Mouse (Mus musculus) erythroid progenitor cell, adult 5-6 weeks (primary cell): ENCODE measurements at regions not wholly inside any gene's neighbourhood (a gene's known extent, or its start where the extent isn't known, plus 50 kb on each side); places are given as distances from the start of the nearest gene placed in this dataset.
"Not testable (repeated sequence)": the region's sequence is repeated elsewhere in the genome, so short reads cannot be mapped to it uniquely, and the experiment has no call there.

Experiments
- ATAC-seq: replicated peaks from 2 replicates; pipeline ENCODE4 v1.8.0; 2016; ENCODE audit warnings: moderate number of reproducible peaks, mild to moderate bottlenecking, moderate TSS enrichment, inconsistent platforms; ENCODE audit not compliant: poor library complexity, low FRiP score, severe bottlenecking

DNA sequence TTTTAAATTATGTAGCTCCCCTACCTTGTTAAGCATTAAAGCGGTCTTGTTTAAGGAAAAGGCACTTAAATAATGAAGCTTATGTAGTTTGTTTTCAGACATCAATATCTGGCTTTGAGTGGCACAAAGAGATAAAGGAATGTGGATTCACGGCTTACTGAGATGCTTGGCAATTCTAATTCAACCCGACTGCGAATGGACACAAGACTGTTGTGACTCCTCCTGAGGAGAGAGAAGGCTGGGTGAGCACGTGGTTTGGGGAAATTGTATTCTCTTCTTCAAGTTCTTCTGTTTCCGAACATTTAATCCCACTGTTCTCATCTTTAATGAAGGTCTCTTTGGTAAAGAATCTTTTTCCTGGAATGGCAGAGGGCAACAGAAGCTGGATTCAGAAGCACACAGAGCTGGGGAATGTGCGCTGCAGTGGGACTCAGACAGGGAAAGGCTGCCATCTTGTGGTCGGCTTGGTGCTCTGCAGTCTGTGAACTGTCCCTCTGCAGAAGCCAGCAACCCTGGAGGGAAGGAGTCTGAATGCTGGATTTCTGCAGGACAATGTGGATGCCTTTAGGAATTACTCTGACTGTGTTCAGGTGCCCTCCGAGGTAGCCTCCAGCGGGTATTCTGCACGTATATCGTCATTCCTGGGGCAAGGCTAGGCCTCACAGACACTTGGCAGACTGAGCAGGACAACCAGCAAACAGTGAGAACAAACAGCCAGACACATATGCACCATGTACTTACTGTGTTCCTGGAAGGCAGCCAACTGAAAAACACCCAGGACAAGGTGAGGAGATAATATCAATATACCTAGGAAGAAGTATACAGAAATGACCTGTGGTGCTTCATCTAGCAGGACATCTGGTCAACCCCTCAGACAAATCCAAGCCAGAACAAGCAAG lies 54.0 kb upstream of the Pax1 start:
- peak; percentile 57 for ATAC-seq

- ATAC-seq, result no peak
Observed at GRCm38 (mm10) chr2:147306728-147307127, 55.0 kb upstream of the Pax1 start.

GRCm38 (mm10) chr2:147305262-147305661 lies 56.5 kb upstream of the Pax1 start:
- no peak for ATAC-seq

DNA sequence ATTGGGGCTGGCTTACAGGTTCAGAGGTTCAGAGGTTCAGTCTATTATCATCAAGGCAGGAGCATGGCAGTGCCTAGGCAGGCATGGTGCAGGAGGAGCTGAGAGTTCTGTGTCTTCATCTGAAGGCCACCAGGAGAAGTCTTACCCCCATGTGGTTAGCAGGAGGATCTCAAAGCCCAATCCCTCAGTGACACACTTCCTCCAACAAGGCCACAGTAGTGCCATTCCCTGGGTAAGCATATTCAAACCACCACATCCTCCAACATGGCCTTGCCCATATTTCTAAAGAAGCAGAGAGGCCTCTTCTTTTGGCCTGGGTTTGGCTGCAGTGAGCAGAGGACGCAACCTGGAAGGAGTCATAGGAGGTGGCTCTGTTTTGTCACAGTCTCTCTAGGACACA lies 61.2 kb upstream of the Pax1 start:
- ATAC-seq, result no peak

DNA sequence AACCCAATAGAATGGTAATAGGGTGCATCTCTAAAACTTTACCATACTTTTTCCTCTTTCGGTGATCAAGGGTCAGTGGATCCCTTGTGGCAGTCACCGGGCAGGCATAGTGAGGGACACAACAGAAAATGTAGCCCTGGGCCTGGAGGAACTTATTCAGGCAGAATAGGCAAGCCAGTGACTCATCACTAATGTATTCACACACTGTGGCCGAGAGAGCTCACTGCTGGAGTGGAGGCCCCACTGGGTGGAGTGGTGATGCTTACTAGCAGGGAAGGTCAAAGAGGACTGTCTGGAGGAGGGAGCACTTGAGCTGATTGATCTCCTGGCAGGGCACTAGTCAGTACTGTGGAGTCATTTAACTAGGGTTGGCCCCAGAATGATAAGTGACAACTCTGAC lies 62.4 kb upstream of the Pax1 start:
- ATAC-seq, result no peak

GRCm38 (mm10) chr2:147298499-147298896 lies 63.2 kb upstream of the Pax1 start:
- ATAC-seq, result no peak

DNA sequence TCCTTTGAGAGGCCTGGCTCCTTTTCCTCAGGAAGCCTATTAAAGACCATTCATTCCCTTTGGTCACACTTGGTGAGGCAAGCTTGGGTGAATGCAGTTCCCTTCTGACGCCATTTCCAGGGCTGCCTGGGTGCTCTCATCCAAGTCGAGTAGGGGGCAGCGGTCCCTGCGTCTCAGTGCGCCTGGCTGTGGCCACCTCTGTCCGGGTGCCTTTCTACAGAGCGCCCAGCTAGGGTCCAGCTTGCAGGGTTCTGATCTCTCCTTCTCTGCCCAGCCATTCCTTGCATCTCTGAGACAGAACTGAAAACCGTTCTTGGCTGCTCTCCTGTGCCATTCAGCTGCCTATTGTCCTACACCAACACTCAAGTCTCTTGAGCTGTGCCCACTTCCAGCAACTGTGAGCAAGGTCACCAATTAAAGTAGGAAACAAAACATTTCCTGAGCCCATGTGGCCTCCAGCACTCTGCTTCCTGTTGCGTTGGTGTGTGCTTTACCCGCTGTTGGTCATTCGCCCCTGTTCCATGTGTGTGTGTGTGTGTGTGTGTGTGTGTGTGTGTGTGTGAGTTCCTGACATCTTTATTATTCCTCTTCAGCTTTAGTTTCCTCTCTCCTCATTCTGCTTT lies 63.7 kb upstream of the Pax1 start:
- ATAC-seq, result no peak

GRCm38 (mm10) chr2:147294926-147295325 lies 66.8 kb upstream of the Pax1 start:
- ATAC-seq, result not testable (repeated sequence)

DNA sequence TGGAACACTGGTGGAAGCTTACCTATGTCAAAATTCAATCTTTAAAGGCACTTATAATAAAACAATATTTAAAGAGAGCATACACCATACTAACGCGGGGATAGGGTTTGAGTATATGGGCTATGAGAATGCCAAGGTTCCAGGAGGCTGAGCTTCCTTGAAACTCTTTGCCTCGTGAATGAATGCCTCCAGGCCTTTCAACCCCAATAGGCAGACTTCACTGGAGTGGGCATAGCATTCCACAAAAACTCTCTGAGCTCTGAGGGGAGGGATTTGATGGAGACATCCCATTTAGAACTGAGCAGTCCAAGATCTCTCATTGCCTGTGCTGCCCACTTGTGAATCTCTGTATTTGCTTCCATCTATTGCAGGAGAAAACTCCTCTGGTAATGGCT lies 68.4 kb upstream of the Pax1 start:
- ATAC-seq, result no peak

DNA sequence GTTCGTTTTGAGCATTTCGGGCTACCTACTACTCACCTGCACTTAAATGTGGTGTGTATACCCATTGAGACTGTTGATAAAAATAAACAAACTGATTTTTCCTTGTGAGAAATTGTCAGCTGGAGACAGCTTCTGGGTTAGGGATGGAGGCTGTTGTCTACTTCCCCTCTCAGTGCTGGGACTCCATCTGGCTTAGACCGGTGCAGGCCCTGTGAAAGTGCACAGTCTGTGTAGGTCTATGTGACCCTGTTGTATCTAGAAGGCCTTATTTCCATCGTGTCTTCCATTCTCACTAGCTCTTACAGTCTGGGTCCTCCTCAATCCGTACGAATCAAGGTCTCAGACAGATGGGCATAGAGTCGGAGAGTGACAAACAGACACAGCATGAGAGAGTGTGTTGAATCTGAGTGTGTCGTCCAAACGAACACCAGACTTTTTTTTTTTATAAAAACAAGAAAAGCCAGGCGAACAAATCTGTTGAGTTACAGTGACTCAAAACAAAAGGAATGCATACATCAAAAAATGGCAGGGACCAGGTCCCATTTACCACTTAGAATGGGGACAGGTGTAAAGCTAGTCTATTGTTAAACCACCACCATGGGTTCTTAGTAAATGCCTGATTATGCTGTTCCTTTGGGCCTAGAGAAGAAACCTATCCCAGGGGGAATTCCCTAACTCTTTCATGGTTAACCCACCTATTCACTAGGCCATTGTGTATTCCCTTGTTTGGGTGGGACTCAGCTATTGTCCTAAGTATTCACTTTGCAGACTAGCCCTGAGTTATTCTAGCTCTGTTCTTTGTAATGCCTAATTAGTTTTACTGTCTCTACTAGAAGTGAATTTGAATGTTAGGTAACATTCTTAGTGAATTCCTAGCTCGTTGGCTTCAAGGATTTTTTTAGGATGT lies 69.1 kb upstream of the Pax1 start:
- no peak for ATAC-seq

DNA sequence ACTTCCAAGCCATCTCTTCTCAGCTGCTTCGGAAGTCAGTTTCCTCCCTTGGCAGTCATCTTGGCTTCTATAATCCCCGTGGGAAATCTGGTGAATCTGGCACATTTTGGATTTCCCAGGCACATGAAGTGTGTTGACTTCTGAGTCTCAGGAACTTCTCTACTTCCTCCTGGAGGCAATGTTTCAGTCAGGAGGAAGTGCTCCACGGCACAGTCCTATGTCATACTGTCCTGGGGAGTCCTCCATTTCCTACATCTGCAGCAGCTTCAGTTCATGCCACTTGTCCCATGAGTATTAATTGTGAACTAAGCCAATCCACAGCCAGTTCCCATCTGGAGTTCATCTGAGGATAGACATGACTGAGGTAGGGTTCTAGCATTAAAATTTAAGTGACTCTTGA lies 78.3 kb upstream of the Pax1 start:
- ATAC-seq, result no peak

DNA sequence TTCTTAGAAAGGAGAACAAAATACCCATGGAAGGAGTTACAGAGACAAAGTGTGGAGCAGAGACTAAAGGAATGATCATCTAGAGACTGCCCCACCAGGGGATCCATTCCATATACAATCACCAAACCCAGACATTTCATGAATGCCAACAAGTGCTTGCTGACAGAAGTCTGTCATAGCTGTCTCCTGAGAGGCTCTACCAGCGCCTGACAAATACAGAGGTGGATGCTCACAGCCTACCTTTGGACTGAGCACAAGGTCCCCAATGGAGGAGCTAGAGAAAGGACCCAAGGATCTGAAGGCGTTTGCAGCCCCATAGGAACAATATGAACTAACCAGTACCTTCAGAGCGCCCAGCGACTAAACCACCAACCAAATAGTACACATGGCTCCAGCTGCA lies 83.6 kb upstream of the Nkx2-2 start:
- no peak for ATAC-seq

DNA sequence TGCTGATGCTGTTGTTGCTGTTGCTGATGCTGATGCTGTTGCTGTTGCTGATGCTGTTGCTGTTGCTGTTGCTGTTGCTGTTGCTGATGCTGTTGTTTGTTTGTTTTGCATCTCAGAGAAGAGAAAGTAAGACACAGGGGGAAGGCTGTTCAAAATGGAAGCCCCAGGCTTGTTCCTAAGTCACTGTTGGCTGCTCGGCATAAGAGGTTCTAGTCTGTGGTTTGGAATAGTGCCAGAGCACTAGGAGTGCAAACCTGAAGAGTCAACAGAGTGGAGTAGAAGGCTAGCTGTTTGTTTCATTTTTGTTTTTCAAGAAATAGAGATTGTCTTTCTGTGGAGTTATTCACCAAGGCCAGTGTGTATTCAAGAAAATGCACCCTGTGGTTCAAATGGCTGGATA lies 75.1 kb upstream of the Nkx2-2 start:
- no peak for ATAC-seq

- no peak for ATAC-seq
Observed at GRCm38 (mm10) chr2:147267901-147268300, 73.9 kb upstream of the Nkx2-2 start.

DNA sequence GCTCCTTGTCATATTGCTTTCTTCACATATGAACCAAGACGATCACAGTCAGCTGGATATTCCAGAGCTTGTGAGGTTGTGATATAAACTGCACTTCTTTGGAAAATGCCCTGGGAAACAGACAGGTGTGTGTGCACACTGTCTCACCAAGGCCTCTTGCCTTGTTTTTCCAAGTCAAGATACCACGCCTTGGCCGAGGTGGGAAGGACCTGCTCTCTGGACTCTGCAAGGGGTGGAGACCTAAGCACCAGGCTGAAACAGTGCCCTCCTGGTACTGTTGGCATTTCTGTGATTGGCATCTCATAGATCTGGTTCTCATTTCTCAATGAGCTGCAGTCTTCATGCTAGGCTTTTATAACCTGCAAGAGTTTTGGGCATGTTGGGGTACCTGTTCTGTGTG lies 73.2 kb upstream of the Nkx2-2 start:
- ATAC-seq, result no peak

- ATAC-seq, result 0 out of 2 replicates have a peak, but pooled peaks have one; percentile 39
Observed at GRCm38 (mm10) chr2:147256696-147257095, 62.7 kb upstream of the Nkx2-2 start.

DNA sequence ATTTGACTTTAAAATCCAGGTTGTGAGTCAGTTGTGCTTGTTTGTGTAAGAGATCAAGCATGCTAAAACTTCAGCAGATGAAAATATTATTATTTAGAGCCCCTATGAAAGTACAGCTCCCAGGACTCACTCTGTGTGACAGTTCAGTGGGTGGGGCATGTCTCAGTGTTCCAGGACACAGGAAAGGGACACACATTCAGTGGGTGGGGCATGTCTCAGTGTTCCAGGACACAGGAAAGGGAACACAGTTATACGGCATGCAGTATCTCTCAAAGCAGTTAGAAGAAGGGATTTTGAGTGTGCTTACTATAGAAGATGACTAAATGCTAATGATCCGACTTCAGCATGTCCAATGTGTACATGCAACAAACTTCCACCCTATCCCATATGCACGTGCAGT lies 60.9 kb upstream of the Nkx2-2 start:
- no peak for ATAC-seq

DNA sequence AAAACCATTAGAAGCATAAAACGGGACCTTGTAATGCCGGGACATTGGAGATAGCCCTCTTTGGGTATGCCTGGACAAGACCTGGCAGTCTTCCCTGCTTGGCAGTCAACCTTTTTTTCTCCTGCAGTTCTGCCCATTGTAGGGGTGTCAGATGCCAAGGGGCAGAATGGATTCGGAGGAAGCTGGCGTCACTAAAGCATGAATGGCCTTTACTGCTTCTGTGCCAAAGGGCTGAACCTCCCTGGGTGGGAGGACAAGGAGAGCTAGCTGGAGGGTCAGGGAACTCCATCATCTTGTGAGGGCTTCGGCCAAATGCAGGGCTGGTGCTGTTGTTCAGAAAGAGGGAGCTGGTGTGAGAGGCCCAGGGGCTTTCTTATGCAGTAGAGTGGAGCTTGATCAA lies 60.1 kb upstream of the Nkx2-2 start:
- ATAC-seq, result no peak

- no peak for ATAC-seq
Observed at GRCm38 (mm10) chr2:147247981-147248514, 54.0 kb upstream of the Nkx2-2 start.

GRCm38 (mm10) chr2:147247238-147247637 lies 53.2 kb upstream of the Nkx2-2 start:
- ATAC-seq, result no peak
